Mouse (Mus musculus) liver, embryonic 11.5 days (tissue): Measurements from ENCODE around the gene Mfsd4b1. TPM values are rescaled to one million over a fixed set of nuclear protein-coding genes. Genes with fewer than 3 reads are reported as not detected.

Experiments
- ATAC-seq: fragments of 200-750 bp; cut with Nextera tagmentation; replicated peaks from 2 replicates; pipeline ENCODE4 v1.8.0; 2017; ENCODE audit warnings: moderate number of reproducible peaks, mild to moderate bottlenecking, moderate TSS enrichment, moderate library complexity; ENCODE audit not compliant: low FRiP score
- DNase-seq: peaks from one replicate; pipeline ENCODE4 v3.0.0-alpha.2; 2017; ENCODE audit warnings: low spot score
- H3K27ac ChIP-seq: fragments of 300-500 bp; sonication (generic); 2 replicates; pipeline ENCODE4 v1.5.1; 2014; ENCODE audit warnings: mild to moderate bottlenecking, low read depth, low read length, control low read depth
- H3K27me3 ChIP-seq: fragments of 300-500 bp; sonication (generic); replicated peaks from 2 replicates; pipeline ENCODE4 v1.6.1; 2014; ENCODE audit warnings: low read length, mixed read lengths; ENCODE audit not compliant: control insufficient read depth, insufficient read depth
- H3K36me3 ChIP-seq: fragments of 300-500 bp; sonication (generic); 2 replicates; pipeline ENCODE4 v1.6.1; 2014; ENCODE audit warnings: mild to moderate bottlenecking, low read length, moderate library complexity, mixed read lengths; ENCODE audit not compliant: control insufficient read depth, insufficient read depth
- H3K4me1 ChIP-seq: fragments of 300-500 bp; sonication (generic); replicated peaks from 2 replicates; pipeline ENCODE4 v1.6.1; 2014; ENCODE audit warnings: low read length, mixed read lengths; ENCODE audit not compliant: control insufficient read depth, insufficient read depth
- H3K4me2 ChIP-seq: fragments of 300-500 bp; sonication (generic); 2 replicates; pipeline ENCODE4 v1.6.1; 2014; ENCODE audit warnings: mild to moderate bottlenecking, control low read depth, moderate library complexity
- H3K4me3 ChIP-seq: fragments of 300-500 bp; sonication (generic); 2 replicates; pipeline ENCODE4 v1.5.1; 2014; ENCODE audit warnings: low read depth, low read length, control low read depth
- H3K9ac ChIP-seq: fragments of 300-500 bp; sonication (generic); 2 replicates; pipeline ENCODE4 v1.6.1; 2014; ENCODE audit warnings: low read depth, low read length, control low read depth
- H3K9me3 ChIP-seq: fragments of 300-500 bp; sonication (generic); 2 replicates; pipeline ENCODE4 v1.6.1; 2016; ENCODE audit warnings: low read length, inconsistent platforms, mixed read lengths; ENCODE audit not compliant: control insufficient read depth
- WGBS: fragments of 180-500 bp; shearing (Covaris S2); extraction: QIAGEN DNeasy Blood & Tissue Kit; methylation state at CpG from one replicate; pipeline ENCODE4 v1.1.7; 2014; 5-methylcytosine and 5-hydroxymethylcytosine counted together
- polyA plus RNA-seq: library from polyadenylated mRNA; unstranded; fragments of >200 nt; fragmentation: Nextera tagmentation; extraction: Ambion mirVana; gene quantifications from 2 replicates; pipeline ENCODE4 v1.2.1, GENCODE M21; 2014

The Mfsd4b1 gene
- 0.34 and 0.56 TPM in 2 replicates for polyA plus RNA-seq

- Histone ChIP-seq H3K27me3 (peaks cover 17% of the 10 kb centered on the region), H3K27ac (peak within 1 kb of the TSS; percentile 52; the same call in 1 of the 2 replicates)
- 1% methylated on average over 46 of the region's 46 CpGs for WGBS
These were observed at the start of gene Mfsd4b1 for GRCm38 (mm10) chr10:40024554-40025428. TSS of gene Mfsd4b1 (minus strand) at chr10:40025268.

DNA sequence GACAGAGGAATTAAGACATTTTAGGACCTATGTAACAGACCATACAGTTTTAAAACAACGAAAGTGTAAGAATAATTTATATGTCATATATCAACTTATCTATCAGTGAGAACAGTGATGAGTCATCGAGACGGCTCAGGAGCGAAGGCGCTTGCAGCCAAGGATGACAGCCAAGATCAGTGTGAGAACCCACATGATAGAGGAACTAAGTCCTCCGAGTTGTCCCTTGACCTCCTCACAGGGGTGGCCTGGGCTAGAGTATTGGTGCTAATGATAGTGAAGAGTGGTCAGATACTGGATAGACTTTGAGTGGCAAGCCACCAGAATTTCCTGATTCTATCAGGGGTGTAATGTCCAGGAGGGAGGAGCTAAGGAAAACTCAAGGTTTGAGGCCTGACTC is 48.5 kb upstream of the Mfsd4b1 start:
- 62% methylated on average over 6 of the region's 6 CpGs for WGBS
- no peak overlapping the region for H3K4me3 ChIP-seq
- H3K9ac ChIP-seq: no peak overlapping the region
- H3K4me2 ChIP-seq: no peak overlapping the region
- peaks cover 11% of the 10 kb centered on the region for H3K4me1 ChIP-seq
- no peaks in the 10 kb centered on the region for H3K27me3 ChIP-seq
- ATAC-seq (no peak), DNase-seq (no peak)
- no peak overlapping the region for H3K27ac ChIP-seq
- no peaks in the 10 kb centered on the region for H3K9me3 ChIP-seq
- peaks cover 2% of the 10 kb centered on the region; the same call in 1 of the 2 replicates for H3K36me3 ChIP-seq

More at GRCm38 (mm10) chr10:40024554-40025428, at the start of gene Mfsd4b1:
- Histone ChIP-seq H3K9me3 (no peaks in the 10 kb centered on the region), H3K4me1 (no peaks in the 10 kb centered on the region; the same call in 1 of the 2 replicates), H3K4me3 (peak within 1 kb of the TSS; percentile 66), H3K36me3 (no peaks in the 10 kb centered on the region), H3K9ac (peak within 1 kb of the TSS; percentile 57), H3K4me2 (peak within 1 kb of the TSS; percentile 92)
- ATAC-seq (peak; percentile 84), DNase-seq (peak; percentile 76)

GRCm38 (mm10) chr10:40070684-40071083 is 45.6 kb upstream of the Mfsd4b1 start:
- ATAC-seq (no peak), DNase-seq (no peak)
- Histone ChIP-seq H3K4me3 (no peak overlapping the region), H3K4me1 (peaks cover 7% of the 10 kb centered on the region), H3K36me3 (no peaks in the 10 kb centered on the region), H3K4me2 (no peak overlapping the region), H3K27ac (no peak overlapping the region), H3K27me3 (no peaks in the 10 kb centered on the region), H3K9ac (no peak overlapping the region), H3K9me3 (no peaks in the 10 kb centered on the region)
- 75% methylated on average over 9 of the region's 9 CpGs for WGBS

DNA sequence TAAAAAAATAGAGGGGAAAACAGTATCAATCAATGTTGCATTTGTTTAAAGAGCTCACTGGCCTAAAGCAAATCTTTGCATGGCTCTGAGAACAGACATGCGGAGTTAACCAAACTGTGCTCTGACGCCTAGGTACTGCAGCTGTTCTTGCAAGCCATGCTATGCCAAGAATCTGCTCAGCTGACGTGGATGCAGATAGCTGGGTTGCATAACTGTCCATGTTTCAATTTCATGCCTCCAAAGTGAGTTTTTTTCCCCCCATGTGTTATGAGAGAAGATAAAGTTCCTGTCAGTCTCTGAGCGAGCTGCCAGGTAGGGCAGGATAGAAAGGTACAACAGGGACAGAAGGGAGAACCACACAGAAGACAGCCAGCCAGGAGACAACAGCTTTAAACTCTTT is 44.2 kb upstream of the Mfsd4b1 start:
- H3K4me2 ChIP-seq: no peak overlapping the region
- no peak overlapping the region for H3K9ac ChIP-seq
- H3K36me3 ChIP-seq: no peaks in the 10 kb centered on the region
- 49% methylated on average over 4 of the region's 4 CpGs for WGBS
- H3K4me1 ChIP-seq: peaks cover 7% of the 10 kb centered on the region
- H3K27me3 ChIP-seq: no peaks in the 10 kb centered on the region
- H3K27ac ChIP-seq: no peak overlapping the region
- no peaks in the 10 kb centered on the region for H3K9me3 ChIP-seq
- no peak for DNase-seq
- no peak for ATAC-seq
- no peak overlapping the region for H3K4me3 ChIP-seq

DNA sequence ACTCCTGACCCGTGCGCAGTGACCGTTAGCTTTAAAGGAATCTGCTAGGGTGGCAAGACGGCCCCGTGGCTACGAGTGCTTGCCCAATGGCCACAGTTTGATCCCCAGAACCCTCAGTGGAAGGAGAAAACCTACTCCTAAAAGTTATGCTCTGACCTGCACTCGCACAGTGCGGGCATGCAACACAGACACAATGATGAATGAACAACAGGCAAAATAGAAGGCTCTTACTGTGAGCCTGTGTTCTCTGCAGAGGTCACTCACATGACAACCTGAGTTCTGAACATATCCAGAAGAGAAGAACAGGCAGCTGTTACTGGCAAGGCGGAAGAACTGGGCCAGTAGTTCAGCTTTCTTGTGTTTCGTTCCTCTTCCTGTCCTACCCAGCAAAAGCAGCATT is 43.5 kb upstream of the Mfsd4b1 start:
- H3K36me3 ChIP-seq: no peaks in the 10 kb centered on the region
- no peak overlapping the region for H3K4me3 ChIP-seq
- no peak overlapping the region for H3K9ac ChIP-seq
- H3K27ac ChIP-seq: no peak overlapping the region
- DNase-seq (no peak), ATAC-seq (no peak)
- no peaks in the 10 kb centered on the region for H3K9me3 ChIP-seq
- H3K4me1 ChIP-seq: peaks cover 7% of the 10 kb centered on the region
- H3K4me2 ChIP-seq: no peak overlapping the region
- 77% methylated on average over 10 of the region's 10 CpGs for WGBS
- no peaks in the 10 kb centered on the region for H3K27me3 ChIP-seq

GRCm38 (mm10) chr10:40067529-40067928 is 42.5 kb upstream of the Mfsd4b1 start:
- Histone ChIP-seq H3K9ac (no peak overlapping the region), H3K9me3 (no peaks in the 10 kb centered on the region), H3K27me3 (no peaks in the 10 kb centered on the region), H3K36me3 (no peaks in the 10 kb centered on the region), H3K4me1 (peaks cover 7% of the 10 kb centered on the region), H3K4me3 (no peak overlapping the region), H3K4me2 (no peak overlapping the region), H3K27ac (no peak overlapping the region)
- DNase-seq (no peak), ATAC-seq (no peak)
- WGBS: 72% methylated on average over 1 of the region's 1 CpGs

DNA sequence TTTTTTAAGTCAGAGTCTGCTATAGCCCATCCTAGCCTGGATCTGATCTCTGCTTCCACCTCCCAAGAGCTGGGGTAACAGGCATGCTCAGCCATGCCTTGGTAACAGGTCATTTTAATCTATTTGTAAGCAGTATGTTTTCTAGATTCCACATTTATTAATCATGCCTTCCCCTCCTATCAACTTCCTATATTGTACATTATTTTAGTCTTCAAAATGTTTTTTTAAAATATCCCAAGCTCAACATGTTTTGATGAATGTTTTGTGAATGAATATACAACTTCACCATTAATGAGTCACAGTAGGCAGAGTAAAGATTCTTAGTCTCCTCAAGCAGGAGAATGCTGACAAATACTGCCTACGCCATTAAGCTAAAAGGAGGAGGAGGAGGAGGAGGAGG is 42.0 kb upstream of the Mfsd4b1 start:
- no peaks in the 10 kb centered on the region for H3K9me3 ChIP-seq
- DNase-seq (no peak), ATAC-seq (no peak)
- 43% methylated on average over 1 of the region's 1 CpGs for WGBS
- no peak overlapping the region for H3K9ac ChIP-seq
- H3K4me1 ChIP-seq: peaks cover 7% of the 10 kb centered on the region
- no peak overlapping the region for H3K4me2 ChIP-seq
- H3K4me3 ChIP-seq: no peak overlapping the region
- H3K27ac ChIP-seq: no peak overlapping the region
- H3K27me3 ChIP-seq: no peaks in the 10 kb centered on the region
- no peaks in the 10 kb centered on the region for H3K36me3 ChIP-seq

DNA sequence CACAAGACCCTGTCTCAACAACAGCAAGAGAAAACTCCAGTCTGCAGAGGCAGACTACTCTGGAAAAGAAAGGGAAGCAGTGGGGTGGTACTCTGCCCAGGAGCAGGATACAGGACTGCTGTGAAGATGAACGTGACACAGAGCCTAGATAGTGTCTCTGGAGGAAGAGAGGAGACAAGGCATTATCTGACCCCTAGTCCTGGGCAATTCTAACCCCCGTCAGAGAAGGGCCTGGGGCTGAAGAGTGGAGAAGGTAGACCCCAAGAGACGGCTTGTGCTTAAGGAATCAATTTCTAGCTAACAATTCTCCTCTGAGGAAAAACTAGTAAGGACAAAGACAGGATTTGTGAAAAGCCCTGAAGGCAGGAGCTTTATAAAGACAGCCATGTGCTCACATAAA is 40.3 kb upstream of the Mfsd4b1 start:
- H3K27me3 ChIP-seq: no peaks in the 10 kb centered on the region
- H3K9ac ChIP-seq: no peak overlapping the region
- WGBS: 53% methylated on average over 3 of the region's 3 CpGs
- ATAC-seq (no peak), DNase-seq (no peak)
- H3K4me1 ChIP-seq: peaks cover 7% of the 10 kb centered on the region
- H3K9me3 ChIP-seq: no peaks in the 10 kb centered on the region
- no peak overlapping the region for H3K4me3 ChIP-seq
- no peak overlapping the region for H3K4me2 ChIP-seq
- H3K36me3 ChIP-seq: no peaks in the 10 kb centered on the region
- H3K27ac ChIP-seq: no peak overlapping the region
